Mouse (Mus musculus) right cerebral cortex, adult 18-20 months (tissue): Measurements from ENCODE around the gene Il34.
"Not testable (repeated sequence)": the region's sequence is repeated elsewhere in the genome, so short reads cannot be mapped to it uniquely, and the experiment has no call there.

Source experiments
- DNase-seq: peaks from one replicate; pipeline ENCODE4 v3.0.0; 2022; ENCODE audit warnings: mixed read lengths

The Il34 gene

GRCm38 (mm10) chr8:110809831-110810230 is 4.1 kb upstream of the Il34 start:
- DNase-seq: no peak

- DNase-seq: peak; percentile 36
Observed at GRCm38 (mm10) chr8:110808495-110809472, 3.1 kb upstream of the Il34 start.

GRCm38 (mm10) chr8:110806146-110806545 is 422 bp upstream of the Il34 start:
- DNase-seq: no peak

- no peak for DNase-seq
Observed at GRCm38 (mm10) chr8:110804825-110805514, 754 bp downstream of the Il34 start.

GRCm38 (mm10) chr8:110803856-110804255 is 1.9 kb downstream of the Il34 start:
- no peak for DNase-seq

GRCm38 (mm10) chr8:110802988-110803387 is 2.7 kb downstream of the Il34 start:
- no peak for DNase-seq

GRCm38 (mm10) chr8:110797086-110797485 is 8.6 kb downstream of the Il34 start:
- DNase-seq: no peak

- DNase-seq: no peak
Observed at GRCm38 (mm10) chr8:110794363-110794965, 11.3 kb downstream of the Il34 start.

GRCm38 (mm10) chr8:110793936-110794335 is 11.8 kb downstream of the Il34 start:
- DNase-seq: no peak

GRCm38 (mm10) chr8:110793511-110793910 is 12.2 kb downstream of the Il34 start:
- peak; percentile 22 for DNase-seq

- peak; percentile 29 for DNase-seq
Observed at GRCm38 (mm10) chr8:110792574-110793200, 13.0 kb downstream of the Il34 start.

GRCm38 (mm10) chr8:110791164-110791563 is 14.6 kb downstream of the Il34 start:
- DNase-seq: no peak

- no peak for DNase-seq
Observed at GRCm38 (mm10) chr8:110790270-110790669, 15.5 kb downstream of the Il34 start.

GRCm38 (mm10) chr8:110789571-110789970 is 16.2 kb downstream of the Il34 start:
- DNase-seq: no peak

GRCm38 (mm10) chr8:110788981-110789380 is 16.7 kb downstream of the Il34 start:
- no peak for DNase-seq

- no peak for DNase-seq
Observed at GRCm38 (mm10) chr8:110787411-110787954, 18.2 kb downstream of the Il34 start.

- DNase-seq: no peak
Observed at GRCm38 (mm10) chr8:110786934-110787333, 18.8 kb downstream of the Il34 start.

GRCm38 (mm10) chr8:110786501-110786900 is 19.2 kb downstream of the Il34 start:
- not testable (repeated sequence) for DNase-seq

- no peak for DNase-seq
Observed at GRCm38 (mm10) chr8:110785366-110785765, 20.4 kb downstream of the Il34 start.

- peak; percentile 39 for DNase-seq
Observed at GRCm38 (mm10) chr8:110779924-110780718, 25.6 kb downstream of the Il34 start.

- no peak for DNase-seq
Observed at GRCm38 (mm10) chr8:110776335-110776734, 29.4 kb downstream of the Il34 start.

GRCm38 (mm10) chr8:110775721-110776120 is 30.0 kb downstream of the Il34 start:
- DNase-seq: no peak
